Mouse (Mus musculus) kidney, adult 2 months (tissue): ENCODE data around the gene Rrp1b.

Experiments
- CTCF ChIP-seq: fragments of 200-500 bp; conservative IDR thresholded peaks from 2 replicates; pipeline ENCODE4 v1.5.1; 2011; ENCODE audit warnings: low read depth, mild to moderate bottlenecking, control low read depth, low read length, moderate library complexity, mixed read lengths; ENCODE audit not compliant: insufficient read depth, insufficient read length
- POLR2A ChIP-seq: fragments of 200-500 bp; IDR thresholded peaks from one replicate; pipeline ENCODE4 v1.6.1; 2011; ENCODE audit warnings: low read depth, low read length, control low read depth

- TF ChIP-seq POLR2A (no peak), CTCF (no peak)
Measured at GRCm38 (mm10) chr17:31993354-31993753, 42.5 kb upstream of the Rrp1b start.
